Mouse (Mus musculus): ENCODE results near the gene Nyap2. TPM values are rescaled to one million over a fixed set of nuclear protein-coding genes. Genes with fewer than 3 reads are reported as not detected.
"Not testable (repeated sequence)": the region's sequence is repeated elsewhere in the genome, so short reads cannot be mapped to it uniquely, and the experiment has no call there.

Nyap2 gene
- total RNA-seq, 2 experiments from 2014 or later = 42.1 to 45.6 TPM

GRCm38 (mm10) chr1:81172703-81173102, 96.0 kb downstream of the Nyap2 start:
- intact Hi-C loops (cut with DNase I) = no loop called here
- no peak for DNase-seq (ENCODE audit: low spot score in 2 of 2)

GRCm38 (mm10) chr1:81173303-81173702, 96.6 kb downstream of the Nyap2 start:
- intact Hi-C loops (cut with DNase I) = no loop called here
- no peak for DNase-seq (ENCODE audit: low spot score in 2 of 2)

- peak in 1 of 2 experiments; percentile 83 for DNase-seq (ENCODE audit: low spot score in 2 of 2)
- intact Hi-C loops (cut with DNase I) = loop anchor here (1.0 to 5.0 kb wide), 2 partner anchors 103 to 327 kb away; partner anchors contain the start of gene Nyap2
Measured at GRCm38 (mm10) chr1:81179725-81180124, 103.0 kb downstream of the Nyap2 start.

- intact Hi-C loops (cut with DNase I) = loop anchor here (1.0 to 5.0 kb wide), 2 partner anchors 104 to 328 kb away; partner anchors contain the start of gene Nyap2
- DNase-seq (ENCODE audit: low spot score in 2 of 2) = peak in 1 of 2 experiments; percentile 68
Measured at GRCm38 (mm10) chr1:81180686-81181085, 103.9 kb downstream of the Nyap2 start.

GRCm38 (mm10) chr1:81209536-81209935, 132.8 kb downstream of the Nyap2 start:
- DNase-seq (ENCODE audit: low spot score in 2 of 2) = no peak
- intact Hi-C loops (cut with DNase I) = no loop called here

- intact Hi-C loops (cut with DNase I) = no loop called here
- DNase-seq (ENCODE audit: low spot score in 2 of 2) = no peak
Measured at GRCm38 (mm10) chr1:81211491-81211890, 134.7 kb downstream of the Nyap2 start.

- intact Hi-C loops (cut with DNase I) = no loop called here
- DNase-seq (ENCODE audit: low spot score in 2 of 2) = no peak
Measured at GRCm38 (mm10) chr1:81219790-81220189, 143.0 kb downstream of the Nyap2 start.

- DNase-seq (ENCODE audit: low spot score in 2 of 2) = peak in 1 of 2 experiments; percentile 24
- intact Hi-C loops (cut with DNase I) = no loop called here
Measured at GRCm38 (mm10) chr1:81231759-81232406, 155.1 kb downstream of the Nyap2 start.

GRCm38 (mm10) chr1:81232407-81232789, 155.6 kb downstream of the Nyap2 start:
- DNase-seq (ENCODE audit: low spot score in 2 of 2); intact Hi-C loops (cut with DNase I): not testable (repeated sequence)

- DNase-seq (ENCODE audit: low spot score in 2 of 2) = no peak
Measured at GRCm38 (mm10) chr1:81248447-81249205, 171.9 kb downstream of the Nyap2 start.

GRCm38 (mm10) chr1:81250068-81250467, 173.3 kb downstream of the Nyap2 start:
- DNase-seq (ENCODE audit: low spot score in 2 of 2) = no peak
- intact Hi-C loops (cut with DNase I) = no loop called here

More at GRCm38 (mm10) chr1:81248447-81249205, 171.9 kb downstream of the Nyap2 start:
- intact Hi-C loops (cut with DNase I) = no loop called here

GRCm38 (mm10) chr1:81266441-81266840, 189.7 kb downstream of the Nyap2 start:
- intact Hi-C loops (cut with DNase I) = no loop called here
- no peak for DNase-seq (ENCODE audit: low spot score in 2 of 2)

- no peak for DNase-seq (ENCODE audit: low spot score in 2 of 2)
- intact Hi-C loops (cut with DNase I) = no loop called here
Measured at GRCm38 (mm10) chr1:81280978-81281377, 204.2 kb downstream of the Nyap2 start.

- intact Hi-C loops (cut with DNase I) = loop anchor here (1.0 to 2.0 kb wide), 2 partner anchors 209 to 452 kb away; partner anchors contain the start of gene Nyap2
- no peak for DNase-seq (ENCODE audit: low spot score in 2 of 2)
Measured at GRCm38 (mm10) chr1:81285633-81286032, 208.9 kb downstream of the Nyap2 start.

GRCm38 (mm10) chr1:81287088-81287487, 210.3 kb downstream of the Nyap2 start:
- DNase-seq (ENCODE audit: low spot score in 2 of 2) = peak; percentile 21 to 60
- intact Hi-C loops (cut with DNase I) = loop anchor here (1.0 to 2.0 kb wide), 2 partner anchors 210 to 457 kb away; partner anchors contain the start of gene Nyap2

- peak; percentile 23 to 60 for DNase-seq (ENCODE audit: low spot score in 2 of 2)
Measured at GRCm38 (mm10) chr1:81300735-81301134, 224.0 kb downstream of the Nyap2 start.

GRCm38 (mm10) chr1:81301661-81302060, 224.9 kb downstream of the Nyap2 start:
- peak; percentile 54 to 78 for DNase-seq (ENCODE audit: low spot score in 2 of 2)
- intact Hi-C loops (cut with DNase I) = loop anchor here (5.0 to 10.0 kb wide), 4 partner anchors 469 to 1517 kb away; no protein-coding TSS in a partner anchor

More at GRCm38 (mm10) chr1:81300735-81301134, 224.0 kb downstream of the Nyap2 start:
- intact Hi-C loops (cut with DNase I) = loop anchor here (5.0 to 10.0 kb wide), 4 partner anchors 468 to 1516 kb away; no protein-coding TSS in a partner anchor

GRCm38 (mm10) chr1:81303389-81303788, 226.6 kb downstream of the Nyap2 start:
- intact Hi-C loops (cut with DNase I) = loop anchor here (5.0 to 10.0 kb wide), 4 partner anchors 471 to 1519 kb away; no protein-coding TSS in a partner anchor
- no peak for DNase-seq (ENCODE audit: low spot score in 2 of 2)

- intact Hi-C loops (cut with DNase I) = loop anchor here (10.0 kb wide), 3 partner anchors 783 to 1523 kb away; no protein-coding TSS in a partner anchor
- DNase-seq (ENCODE audit: low spot score in 2 of 2) = no peak
Measured at GRCm38 (mm10) chr1:81307407-81307806, 230.7 kb downstream of the Nyap2 start.

GRCm38 (mm10) chr1:81307934-81308333, 231.2 kb downstream of the Nyap2 start:
- DNase-seq (ENCODE audit: low spot score in 2 of 2) = peak in 1 of 2 experiments; percentile 18
- intact Hi-C loops (cut with DNase I) = loop anchor here (10.0 kb wide), 3 partner anchors 783 to 1523 kb away; no protein-coding TSS in a partner anchor

All from left cerebral cortex, postnatal 25 days (tissue).